Mouse (Mus musculus): ENCODE results near the gene Plk5. TPM values are rescaled to one million over a fixed set of nuclear protein-coding genes. Genes with fewer than 3 reads are reported as not detected.
"Not testable (repeated sequence)": the region's sequence is repeated elsewhere in the genome, so short reads cannot be mapped to it uniquely, and the experiment has no call there.

Plk5 gene
- total RNA-seq, 2 experiments from 2014 or later, result 23.2 to 23.4 TPM

GRCm38 (mm10) chr10:80331636-80332524, 24.4 kb upstream of the Plk5 start:
- DNase-seq, result no peak

- no peak for DNase-seq
These were observed 23.7 kb upstream of the Plk5 start for GRCm38 (mm10) chr10:80332525-80332989.

- DNase-seq, result no peak
These were observed 20.0 kb upstream of the Plk5 start for GRCm38 (mm10) chr10:80336263-80336662.

- DNase-seq, result peak; percentile 76 to 84
These were observed 16.1 kb upstream of the Plk5 start for GRCm38 (mm10) chr10:80339941-80340750.

- no peak for DNase-seq
These were observed 15.2 kb upstream of the Plk5 start for GRCm38 (mm10) chr10:80341026-80341425.

- no peak for DNase-seq
These were observed 14.6 kb upstream of the Plk5 start for GRCm38 (mm10) chr10:80341491-80342304.

GRCm38 (mm10) chr10:80342305-80342748, 13.9 kb upstream of the Plk5 start:
- DNase-seq, result no peak

GRCm38 (mm10) chr10:80342749-80343424, 13.4 kb upstream of the Plk5 start:
- no peak for DNase-seq

GRCm38 (mm10) chr10:80343425-80343895, 12.8 kb upstream of the Plk5 start:
- DNase-seq, result no peak

- no peak for DNase-seq
These were observed 12.1 kb upstream of the Plk5 start for GRCm38 (mm10) chr10:80344131-80344661.

- DNase-seq, result no peak
These were observed 11.1 kb upstream of the Plk5 start for GRCm38 (mm10) chr10:80345122-80345521.

GRCm38 (mm10) chr10:80345929-80346328, 10.3 kb upstream of the Plk5 start:
- DNase-seq, result not testable (repeated sequence)

- DNase-seq, result no peak
These were observed 8.7 kb upstream of the Plk5 start for GRCm38 (mm10) chr10:80347514-80347967.

GRCm38 (mm10) chr10:80348244-80348781, 7.9 kb upstream of the Plk5 start, which contains the start of gene Adamtsl5:
Gene Adamtsl5, minus strand, starts transcription at chr10:80348412.
- no peak for DNase-seq

GRCm38 (mm10) chr10:80348981-80349380, 7.3 kb upstream of the Plk5 start:
- no peak for DNase-seq

GRCm38 (mm10) chr10:80350292-80350691, 6.0 kb upstream of the Plk5 start:
- peak; percentile 79 to 81 for DNase-seq

- DNase-seq, result no peak
These were observed 4.4 kb upstream of the Plk5 start for GRCm38 (mm10) chr10:80351896-80352295.

GRCm38 (mm10) chr10:80352727-80353126, 3.5 kb upstream of the Plk5 start:
- no peak for DNase-seq

GRCm38 (mm10) chr10:80355431-80355830, 828 bp upstream of the Plk5 start:
- peak in 1 of 2 experiments; percentile 43 for DNase-seq

GRCm38 (mm10) chr10:80356737-80357136, 478 bp downstream of the Plk5 start:
- DNase-seq, result no peak

GRCm38 (mm10) chr10:80357336-80357735, 1.1 kb downstream of the Plk5 start:
- DNase-seq, result no peak
